Mouse (Mus musculus) left cerebral cortex, adult 6 months (tissue): ENCODE data around the gene Ost4. TPM values are rescaled to one million over a fixed set of nuclear protein-coding genes. Genes with fewer than 3 reads are reported as not detected.

Experiments used
- long read RNA-seq, 2 experiments: library from polyadenylated mRNA; unstranded; transcript quantifications; one replicate each; pipeline ENCODE4 v2.0.0; 2019 to 2020
- polyA plus RNA-seq: library from polyadenylated mRNA; unstranded; fragments of <200 nt; fragmentation: Nextera tagmentation; gene quantifications from 2 replicates; pipeline ENCODE4 v1.2.3, GENCODE M21; 2021

The Ost4 gene
- polyA plus RNA-seq: 144 and 177 TPM in 2 replicates
- long read RNA-seq, experiment 1, transcript Ost4-202 (3 exons, 1,144 nt): minor isoform, 6 of 23 reads
- long read RNA-seq, experiment 1, transcript Ost4-201 (2 exons, 576 nt): major isoform, 15 of 23 reads
- long read RNA-seq, experiment 1, partial matches to known transcripts: 0 of 23 reads
- long read RNA-seq, experiment 1, other reads (novel, unspliced or antisense): 2 of 23 reads
- long read RNA-seq, experiment 2, transcript Ost4-201 (2 exons, 576 nt): major isoform, 67 of 130 reads
- long read RNA-seq, experiment 2, transcript Ost4-202 (3 exons, 1,144 nt): minor isoform, 63 of 130 reads
- long read RNA-seq, experiment 2, partial matches to known transcripts: 0 of 130 reads
- long read RNA-seq, experiment 2, other reads (novel, unspliced or antisense): 0 of 130 reads

DNA sequence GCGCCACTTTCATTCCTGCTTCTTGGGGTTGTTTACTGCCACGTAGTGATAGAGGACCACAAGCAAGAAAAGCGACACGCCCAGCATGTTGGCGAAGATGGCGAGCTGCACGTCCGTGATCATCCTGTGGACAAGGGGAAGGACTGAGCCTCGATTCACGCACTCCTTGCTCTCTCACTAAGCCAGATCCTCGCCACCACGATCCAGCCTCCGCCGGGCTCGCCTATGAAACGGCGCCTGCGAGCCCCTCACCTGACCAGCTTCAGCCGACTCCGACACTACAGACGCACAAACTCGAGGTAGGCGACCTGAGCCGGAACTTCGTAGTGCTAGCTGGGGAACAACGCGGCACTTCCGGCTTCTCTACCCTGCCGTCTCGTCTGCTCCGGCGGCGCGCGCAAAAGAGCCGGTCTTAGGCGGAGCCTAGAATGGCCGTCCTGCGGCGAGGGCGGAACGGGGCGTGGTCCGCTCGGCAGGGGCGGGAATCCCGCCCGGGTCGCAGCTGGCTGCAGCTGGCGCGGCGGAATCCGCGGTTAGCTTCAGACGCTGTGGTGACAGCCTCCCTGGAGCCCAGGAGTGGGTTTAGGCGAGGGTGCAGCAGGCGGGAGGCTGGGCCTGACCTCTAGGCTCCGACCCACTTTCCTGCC, at the start of gene Ost4:
Gene Ost4 (minus strand): TSS at position 376 of the 647 bp plus-strand sequence.

DNA sequence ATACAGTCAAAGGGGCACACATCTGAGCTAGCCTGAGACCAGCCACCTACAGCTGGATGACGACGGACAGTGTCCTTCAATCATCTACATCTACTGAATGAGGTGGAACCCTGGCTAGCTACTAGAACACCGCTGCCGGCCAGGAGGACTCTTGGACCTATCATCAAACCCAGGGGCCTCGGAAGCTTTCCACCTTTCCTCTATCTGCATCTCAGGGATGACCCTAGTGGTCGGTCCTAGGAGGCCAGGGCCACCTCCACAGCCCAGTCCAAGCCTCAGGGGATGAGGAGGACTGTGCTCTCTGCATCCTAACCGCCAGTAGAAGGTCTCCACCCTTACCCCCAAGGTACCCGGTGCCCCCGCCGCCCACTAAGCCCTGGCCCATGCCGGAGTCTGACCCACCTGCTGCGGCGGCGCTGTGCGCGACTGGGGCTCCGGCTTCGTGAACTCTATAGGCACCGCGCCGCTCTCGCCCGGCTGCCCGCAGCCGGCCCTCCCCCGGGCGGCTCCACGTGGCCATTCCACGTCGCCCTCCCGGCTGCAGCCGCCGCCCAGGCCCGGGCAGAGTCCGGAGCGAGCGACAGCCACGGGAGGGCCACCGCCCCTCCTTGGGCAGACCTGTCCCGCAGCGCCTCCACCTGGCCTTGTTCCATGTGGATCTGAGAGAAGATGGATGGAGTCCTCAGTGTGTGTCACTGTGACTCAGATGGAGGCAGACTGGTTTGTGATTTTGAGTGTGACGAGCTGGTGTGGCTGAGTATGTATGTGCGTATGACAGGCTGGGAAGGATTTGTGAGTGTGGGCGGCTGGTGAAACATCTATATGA, 37.6 kb upstream of the Ost4 start, which contains the start of gene Cgref1:
Gene Cgref1 (minus strand): TSS at position 636 of the 826 bp plus-strand sequence.

DNA sequence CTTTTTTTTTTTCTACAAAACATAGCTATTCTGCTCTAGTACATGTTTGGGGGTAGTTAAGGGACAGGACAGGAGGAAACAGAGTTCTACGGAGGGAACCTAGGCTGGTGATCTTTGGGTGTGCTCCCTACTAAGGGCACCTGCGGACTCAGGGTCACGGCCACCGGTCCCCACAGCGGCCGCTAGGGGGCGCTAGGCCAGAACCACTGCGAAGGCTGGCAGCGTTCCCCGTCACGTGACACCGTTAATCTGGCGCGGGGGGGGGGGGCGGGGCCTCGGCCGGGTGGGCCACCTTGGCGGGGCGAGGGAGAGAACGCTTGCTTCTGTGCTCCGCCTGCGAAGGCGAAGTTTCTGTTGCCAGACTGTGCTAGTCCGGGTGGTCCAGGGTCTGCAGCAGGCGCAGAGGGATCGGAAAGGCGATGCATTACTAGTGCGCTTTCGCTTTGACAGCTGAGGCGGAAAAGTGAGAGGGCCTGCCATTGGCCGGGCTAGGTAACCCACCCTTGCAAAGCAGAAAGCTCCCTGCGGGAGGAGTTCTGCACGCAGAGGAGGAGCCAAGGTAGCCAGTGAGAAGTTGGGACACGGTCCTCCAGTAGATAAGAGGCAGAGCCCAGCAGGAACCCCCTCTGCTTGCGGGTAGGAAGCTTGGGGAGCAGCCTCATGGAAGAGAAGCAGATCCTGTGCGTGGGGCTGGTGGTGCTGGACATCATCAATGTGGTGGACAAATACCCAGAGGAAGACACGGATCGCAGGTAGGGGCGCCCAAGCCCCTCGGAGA, 13.9 kb upstream of the Ost4 start, which contains the start of gene Khk:
Gene Khk (plus strand): TSS at position 176 of the 778 bp plus-strand sequence.

GRCm38 (mm10) chr5:30913060-30913841, 5.7 kb upstream of the Ost4 start, which contains the start of gene Emilin1:
Gene Emilin1 (plus strand): TSS chr5:30913402.

GRCm38 (mm10) chr5:30888337-30889087, 19.1 kb downstream of the Ost4 start, which contains the start of gene Agbl5:
Gene Agbl5 (plus strand): TSS chr5:30888694.

DNA sequence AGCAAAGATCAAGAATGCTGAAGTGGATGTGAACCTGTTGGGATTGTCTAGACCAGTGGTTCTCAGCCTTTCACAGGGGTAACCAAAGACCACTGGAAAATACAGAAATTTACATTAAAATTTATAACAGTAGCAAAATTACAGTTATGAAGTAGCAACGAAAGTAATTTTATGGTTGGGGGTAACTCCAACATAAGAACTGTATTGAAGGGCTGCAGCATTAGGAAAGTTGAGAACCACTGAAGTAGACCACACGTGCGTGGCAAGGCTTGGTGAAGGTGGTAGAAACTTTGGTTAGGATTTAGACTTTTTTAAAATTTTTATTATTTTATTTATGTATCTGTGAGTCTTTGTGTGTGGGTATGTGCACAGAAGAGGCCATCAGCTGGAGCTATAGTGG, 39.9 kb downstream of the Ost4 start, which contains the start of gene Tmem214:
Gene Tmem214 (plus strand): TSS at position 301 of the 400 bp plus-strand sequence.

Other genes starting within 250 kb of the Ost4 start
- 5.7 and 9.0 TPM in 2 replicates for gene Cenpa, start 241.0 kb downstream of the Ost4 start, polyA plus RNA-seq
- 3.2 and 4.0 TPM in 2 replicates for gene Dpysl5, start 196.2 kb downstream of the Ost4 start, polyA plus RNA-seq
- 123 and 226 TPM in 2 replicates for gene Mapre3, start 93.1 kb downstream of the Ost4 start, polyA plus RNA-seq
- 25.5 and 29.6 TPM in 2 replicates for gene Tmem214, start 39.8 kb downstream of the Ost4 start, polyA plus RNA-seq
- 1.9 and 3.9 TPM in 2 replicates for gene Agbl5, start 19.1 kb downstream of the Ost4 start, polyA plus RNA-seq
- gene Emilin1, start 5.6 kb upstream of the Ost4 start, polyA plus RNA-seq: 0.54 and 1.2 TPM in 2 replicates
- 39.2 and 45.3 TPM in 2 replicates for gene Khk, start 13.6 kb upstream of the Ost4 start, polyA plus RNA-seq
- 12.5 and 33.9 TPM in 2 replicates for gene Cgref1, start 37.8 kb upstream of the Ost4 start, polyA plus RNA-seq
- gene Preb, start 52.6 kb upstream of the Ost4 start, polyA plus RNA-seq: 52.2 and 64.1 TPM in 2 replicates
- gene Tcf23, start 60.9 kb upstream of the Ost4 start, polyA plus RNA-seq: 0.06 and 0.12 TPM in 2 replicates
- 160 and 215 TPM in 2 replicates for gene Atraid, start 140.5 kb upstream of the Ost4 start, polyA plus RNA-seq
- 10.2 and 12.3 TPM in 2 replicates for gene Slc5a6, start 141.1 kb upstream of the Ost4 start, polyA plus RNA-seq
- gene Cad, start 147.0 kb upstream of the Ost4 start, polyA plus RNA-seq: 1.8 and 2.1 TPM in 2 replicates
- not detected in 2 replicates for gene Dnajc5g, start 198.5 kb upstream of the Ost4 start, polyA plus RNA-seq
- 124 and 157 TPM in 2 replicates for gene Slc30a3, start 200.4 kb upstream of the Ost4 start, polyA plus RNA-seq
- 1.3 and 3.7 TPM in 2 replicates for gene Trim54, start 208.9 kb upstream of the Ost4 start, polyA plus RNA-seq
- 1.5 and 3.0 TPM in 2 replicates for gene Ucn, start 231.0 kb upstream of the Ost4 start, polyA plus RNA-seq
- gene Mpv17, start 246.5 kb upstream of the Ost4 start, polyA plus RNA-seq: 108 and 150 TPM in 2 replicates